Comparison of ENCODE assay signal across 8 mouse cellular contexts in the genomic region with DNA sequence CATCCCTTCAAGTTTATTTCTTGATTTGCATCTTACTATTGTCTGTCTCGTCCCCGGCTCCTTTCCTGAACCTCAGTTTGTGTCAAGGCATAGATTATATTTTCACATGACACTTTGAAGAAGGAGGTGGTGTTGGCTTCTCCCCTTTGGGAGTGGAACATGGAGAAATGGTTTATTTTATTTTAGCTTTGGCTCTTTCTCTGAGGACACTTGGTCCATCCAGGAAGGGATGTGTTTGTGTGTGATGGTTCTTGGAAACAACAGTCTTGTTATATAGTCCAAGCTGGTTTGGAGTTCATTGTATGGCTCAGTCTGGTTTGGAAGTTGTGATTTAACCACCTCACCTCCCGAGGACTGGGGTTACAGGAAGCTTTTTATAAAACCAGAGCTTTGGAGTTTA. TPM values are rescaled to one million over a fixed set of nuclear protein-coding genes. Genes with fewer than 3 reads are reported as not detected.
DNase-seq lines count a peak whose midpoint lies in the region; ATAC-seq lines count a peak whose summit lies in the region.

No protein-coding gene starts in this region.

- H3K4me1 ChIP-seq in heart, embryonic 15.5 days (replicated peaks) = peaks cover 13% of the 10 kb centered on the region
- no peaks in the 10 kb centered on the region for H3K4me1 ChIP-seq in brown adipose tissue, adult 24 weeks (ENCODE audit: control insufficient read depth, insufficient read depth, insufficient read length, low read length)
- peaks cover 18% of the 10 kb centered on the region for H3K4me1 ChIP-seq in hindbrain, embryonic 13.5 days (replicated peaks)
- H3K4me1 ChIP-seq in midbrain, embryonic 12.5 days = no peaks in the 10 kb centered on the region

- intact Hi-C loops in heart, postnatal 14 days (cut with DNase I) = loop anchor here (10.0 kb wide), 1 partner anchor 515 kb away; the partner anchor contains the start of genes Gba2 and Rgp1
- intact Hi-C loops in left cerebral cortex, postnatal 10 days (cut with DNase I) = loop anchor here (5.0 kb wide), 2 partner anchors 53 to 183 kb away; no protein-coding TSS in a partner anchor

- ATAC-seq in heart, embryonic 15.5 days (replicated peaks; ENCODE audit: insufficient number of reproducible peaks, insufficient read depth, low FRiP score, low read depth) = no peak
- no peak for ATAC-seq in hindbrain, embryonic 13.5 days (ENCODE audit: low FRiP score)
- ATAC-seq in midbrain, embryonic 12.5 days (ENCODE audit: low FRiP score, low read depth) = no peak

- H3K36me3 ChIP-seq in heart, embryonic 15.5 days = no peaks in the 10 kb centered on the region
- H3K36me3 ChIP-seq in hindbrain, embryonic 13.5 days = no peaks in the 10 kb centered on the region
- H3K36me3 ChIP-seq in midbrain, embryonic 12.5 days = no peaks in the 10 kb centered on the region

- no peak for DNase-seq in heart, postnatal 14 days
- no peak for DNase-seq in layer of hippocampus, postnatal 25 days (ENCODE audit: extremely low spot score in 1 of 2, low spot score in 1 of 2)
- DNase-seq in spleen, postnatal 36 days (ENCODE audit: low spot score in 2 of 2) = no peak
- no peak for DNase-seq in left cerebral cortex, postnatal 10 days (ENCODE audit: extremely low spot score in 1 of 2, low spot score in 2 of 2)

- 34% methylated on average over 3 of the region's 3 CpGs for WGBS in heart, embryonic 15.5 days
- 36% methylated on average over 3 of the region's 3 CpGs for WGBS in hindbrain, embryonic 13.5 days
- 42% methylated on average over 3 of the region's 3 CpGs for WGBS in midbrain, embryonic 12.5 days

- H3K9ac ChIP-seq in heart, embryonic 15.5 days = peak overlapping the region; percentile 62; the same call in 1 of the 2 replicates
- peak overlapping the region; percentile 84; the same call in 1 of the 2 replicates for H3K9ac ChIP-seq in hindbrain, embryonic 13.5 days
- no peak overlapping the region; the same call in 1 of the 2 replicates for H3K9ac ChIP-seq in midbrain, embryonic 12.5 days (replicated peaks)

- H3K27ac ChIP-seq in heart, embryonic 15.5 days = peak overlapping the region; percentile 82; the same call in 1 of the 2 replicates
- no peak overlapping the region for H3K27ac ChIP-seq in brown adipose tissue, adult 24 weeks (replicated peaks; ENCODE audit: low read depth, low read length)
- peak overlapping the region; percentile 86; the same call in 1 of the 2 replicates for H3K27ac ChIP-seq in hindbrain, embryonic 13.5 days
- H3K27ac ChIP-seq in midbrain, embryonic 12.5 days (replicated peaks) = no peak overlapping the region

- H3K4me3 ChIP-seq in heart, embryonic 15.5 days = peak overlapping the region; percentile 62
- H3K4me3 ChIP-seq in brown adipose tissue, adult 24 weeks (ENCODE audit: insufficient read depth, low read depth, low read length) = peak overlapping the region; percentile 79
- H3K4me3 ChIP-seq in hindbrain, embryonic 13.5 days = peak overlapping the region; percentile 76
- peak overlapping the region; percentile 81 for H3K4me3 ChIP-seq in midbrain, embryonic 12.5 days

- H3K4me2 ChIP-seq in heart, embryonic 15.5 days = peak overlapping the region; percentile 68
- peak overlapping the region; percentile 72 for H3K4me2 ChIP-seq in hindbrain, embryonic 13.5 days
- H3K4me2 ChIP-seq in midbrain, embryonic 12.5 days (replicated peaks) = peak overlapping the region; percentile 77

- no peaks in the 10 kb centered on the region for H3K27me3 ChIP-seq in heart, embryonic 15.5 days
- H3K27me3 ChIP-seq in hindbrain, embryonic 13.5 days = no peaks in the 10 kb centered on the region
- no peaks in the 10 kb centered on the region; the same call in 1 of the 2 replicates for H3K27me3 ChIP-seq in midbrain, embryonic 12.5 days

- H3K9me3 ChIP-seq in heart, embryonic 15.5 days (replicated peaks) = no peaks in the 10 kb centered on the region
- no peaks in the 10 kb centered on the region for H3K9me3 ChIP-seq in hindbrain, embryonic 13.5 days
- H3K9me3 ChIP-seq in midbrain, embryonic 12.5 days = no peaks in the 10 kb centered on the region

RNA-seq across cellular contexts. Expression of gene Unc13b, which starts 0.9 kb away (rescaled TPM):
- 10.1 and 11.8 TPM in 2 replicates for polyA plus RNA-seq in heart, embryonic 15.5 days (2015; fragmentation: Nextera tagmentation; extraction: Ambion mirVana)
- total RNA-seq in heart, postnatal 14 days (2021) = 10 to 100 TPM; 20.3 to 25.2 TPM
- polyA plus RNA-seq in brown adipose tissue, adult 24 weeks (2012; ENCODE audit: insufficient read depth, insufficient read length, missing spikeins) = 1.4 and 4.5 TPM in 2 replicates
- polyA plus RNA-seq in hindbrain, embryonic 13.5 days (2015; fragmentation: Nextera tagmentation; extraction: Ambion mirVana) = 18.6 and 19.7 TPM in 2 replicates
- 24.6 and 30.7 TPM in 2 replicates for polyA plus RNA-seq in midbrain, embryonic 12.5 days (2016; fragmentation: Nextera tagmentation; extraction: Ambion mirVana)
- 10 to 100 TPM; 32.7 to 49.6 TPM for total RNA-seq in layer of hippocampus, postnatal 25 days (2021)
- total RNA-seq in left cerebral cortex, postnatal 10 days (2021) = 10 to 100 TPM; 61.0 to 65.4 TPM

RNA-seq across cellular contexts. Expression of gene Fam214b, which starts 13.7 kb away (rescaled TPM):
- 14.1 and 17.3 TPM in 2 replicates for polyA plus RNA-seq in heart, embryonic 15.5 days (2015; fragmentation: Nextera tagmentation; extraction: Ambion mirVana)
- total RNA-seq in heart, postnatal 14 days (2021) = 10 to 100 TPM; 33.7 to 33.8 TPM
- polyA plus RNA-seq in brown adipose tissue, adult 24 weeks (2012; ENCODE audit: insufficient read depth, insufficient read length, missing spikeins) = 10.0 and 21.9 TPM in 2 replicates
- polyA plus RNA-seq in hindbrain, embryonic 13.5 days (2015; fragmentation: Nextera tagmentation; extraction: Ambion mirVana) = 33.3 and 34.1 TPM in 2 replicates
- polyA plus RNA-seq in midbrain, embryonic 12.5 days (2016; fragmentation: Nextera tagmentation; extraction: Ambion mirVana) = 51.2 and 51.8 TPM in 2 replicates
- 10 to 100 TPM; 32.9 to 37.7 TPM for total RNA-seq in layer of hippocampus, postnatal 25 days (2021)
- total RNA-seq in left cerebral cortex, postnatal 10 days (2021) = 10 to 100 TPM; 38.1 to 39.5 TPM

RNA-seq across cellular contexts. Expression of gene Stoml2, which starts 28.2 kb away (rescaled TPM):
- polyA plus RNA-seq in heart, embryonic 15.5 days (2015; fragmentation: Nextera tagmentation; extraction: Ambion mirVana) = 189 and 209 TPM in 2 replicates
- total RNA-seq in heart, postnatal 14 days (2021) = 10 to 100 TPM; 97.8 to 99.2 TPM
- polyA plus RNA-seq in brown adipose tissue, adult 24 weeks (2012; ENCODE audit: insufficient read depth, insufficient read length, missing spikeins) = 158 and 191 TPM in 2 replicates
- 226 and 232 TPM in 2 replicates for polyA plus RNA-seq in hindbrain, embryonic 13.5 days (2015; fragmentation: Nextera tagmentation; extraction: Ambion mirVana)
- 281 and 296 TPM in 2 replicates for polyA plus RNA-seq in midbrain, embryonic 12.5 days (2016; fragmentation: Nextera tagmentation; extraction: Ambion mirVana)
- 100 to 1,000 TPM in 1 of 2 experiments, 10 to 100 TPM in 1; 85.6 to 108 TPM for total RNA-seq in layer of hippocampus, postnatal 25 days (2021)
- total RNA-seq in left cerebral cortex, postnatal 10 days (2021) = 100 to 1,000 TPM; 102 to 114 TPM

RNA-seq across cellular contexts. Expression of gene Pigo, which starts 34.1 kb away (rescaled TPM):
- polyA plus RNA-seq in heart, embryonic 15.5 days (2015; fragmentation: Nextera tagmentation; extraction: Ambion mirVana) = 15.0 and 15.5 TPM in 2 replicates
- total RNA-seq in heart, postnatal 14 days (2021) = 10 to 100 TPM; 22.1 to 24.5 TPM
- 11.1 and 12.4 TPM in 2 replicates for polyA plus RNA-seq in brown adipose tissue, adult 24 weeks (2012; ENCODE audit: insufficient read depth, insufficient read length, missing spikeins)
- polyA plus RNA-seq in hindbrain, embryonic 13.5 days (2015; fragmentation: Nextera tagmentation; extraction: Ambion mirVana) = 27.4 and 27.5 TPM in 2 replicates
- 25.2 and 27.5 TPM in 2 replicates for polyA plus RNA-seq in midbrain, embryonic 12.5 days (2016; fragmentation: Nextera tagmentation; extraction: Ambion mirVana)
- total RNA-seq in layer of hippocampus, postnatal 25 days (2021) = 10 to 100 TPM; 33.9 TPM
- total RNA-seq in left cerebral cortex, postnatal 10 days (2021) = 10 to 100 TPM; 24.3 to 32.6 TPM

RNA-seq across cellular contexts. Expression of gene Fancg, which starts 49.4 kb away (rescaled TPM):
- polyA plus RNA-seq in heart, embryonic 15.5 days (2015; fragmentation: Nextera tagmentation; extraction: Ambion mirVana) = 9.8 and 13.5 TPM in 2 replicates
- 1 to 10 TPM; 4.7 to 4.8 TPM for total RNA-seq in heart, postnatal 14 days (2021)
- polyA plus RNA-seq in brown adipose tissue, adult 24 weeks (2012; ENCODE audit: insufficient read depth, insufficient read length, missing spikeins) = 2.5 and 6.4 TPM in 2 replicates
- polyA plus RNA-seq in hindbrain, embryonic 13.5 days (2015; fragmentation: Nextera tagmentation; extraction: Ambion mirVana) = 20.0 and 21.9 TPM in 2 replicates
- 18.3 and 24.0 TPM in 2 replicates for polyA plus RNA-seq in midbrain, embryonic 12.5 days (2016; fragmentation: Nextera tagmentation; extraction: Ambion mirVana)
- total RNA-seq in layer of hippocampus, postnatal 25 days (2021) = 1 to 10 TPM; 7.7 to 8.7 TPM
- 10 to 100 TPM in 1 of 2 experiments, 1 to 10 TPM in 1; 8.4 to 10.8 TPM for total RNA-seq in left cerebral cortex, postnatal 10 days (2021)

Comparison
In these comparisons a context has a peak if more than half of its experiments do, and no peak if none do; other contexts are left out.
1. H3K27ac ChIP-seq: peak in heart, embryonic 15.5 days (single experiment) and hindbrain, embryonic 13.5 days (single experiment); none in brown adipose tissue, adult 24 weeks (single experiment) and midbrain, embryonic 12.5 days (single experiment).
2. Peak in every context shown above with its lines, with median percentiles within 50 percentile points of each other: H3K4me2 ChIP-seq and H3K4me3 ChIP-seq.